Mouse (Mus musculus) embryonic facial prominence, embryonic 10.5 days (tissue): Measurements from ENCODE around the gene Piga. TPM values are rescaled to one million over a fixed set of nuclear protein-coding genes. Genes with fewer than 3 reads are reported as not detected.

Source experiments
- DNase-seq: peaks from one replicate; pipeline ENCODE4 v3.0.0-alpha.2; 2017; ENCODE audit warnings: low spot score
- H3K27ac ChIP-seq: fragments of 300-500 bp; sonication (generic); replicated peaks from 2 replicates; pipeline ENCODE4 v1.5.1; 2016; ENCODE audit warnings: mild to moderate bottlenecking
- H3K27me3 ChIP-seq: fragments of 300-500 bp; sonication (generic); replicated peaks from 2 replicates; pipeline ENCODE4 v1.6.1; 2016; ENCODE audit warnings: low read depth, mild to moderate bottlenecking; ENCODE audit not compliant: poor library complexity, severe bottlenecking
- H3K36me3 ChIP-seq: fragments of 300-500 bp; sonication (generic); replicated peaks from 2 replicates; pipeline ENCODE4 v1.6.1; 2016; ENCODE audit warnings: mild to moderate bottlenecking, moderate library complexity
- H3K4me1 ChIP-seq: fragments of 300-500 bp; sonication (generic); 2 replicates; pipeline ENCODE4 v1.6.1; 2016
- H3K4me3 ChIP-seq: fragments of 300-500 bp; sonication (generic); 2 replicates; pipeline ENCODE4 v1.5.1; 2016; ENCODE audit warnings: mild to moderate bottlenecking, moderate library complexity
- H3K9me3 ChIP-seq: fragments of 300-500 bp; sonication (generic); 2 replicates; pipeline ENCODE4 v1.6.1; 2016; ENCODE audit warnings: mild to moderate bottlenecking
- WGBS: fragments of 180-500 bp; shearing (Covaris S2); methylation state at CpG from one replicate; pipeline ENCODE4 v1.1.7; 2016; 5-methylcytosine and 5-hydroxymethylcytosine counted together
- polyA plus RNA-seq: library from polyadenylated mRNA; unstranded; fragments of >200 nt; fragmentation: Nextera tagmentation; extraction: Ambion mirVana; gene quantifications from 2 replicates; pipeline ENCODE4 v1.2.1, GENCODE M21; 2016

The Piga gene
- polyA plus RNA-seq, 1 experiment from 2014 or later = 20.0 TPM

DNA sequence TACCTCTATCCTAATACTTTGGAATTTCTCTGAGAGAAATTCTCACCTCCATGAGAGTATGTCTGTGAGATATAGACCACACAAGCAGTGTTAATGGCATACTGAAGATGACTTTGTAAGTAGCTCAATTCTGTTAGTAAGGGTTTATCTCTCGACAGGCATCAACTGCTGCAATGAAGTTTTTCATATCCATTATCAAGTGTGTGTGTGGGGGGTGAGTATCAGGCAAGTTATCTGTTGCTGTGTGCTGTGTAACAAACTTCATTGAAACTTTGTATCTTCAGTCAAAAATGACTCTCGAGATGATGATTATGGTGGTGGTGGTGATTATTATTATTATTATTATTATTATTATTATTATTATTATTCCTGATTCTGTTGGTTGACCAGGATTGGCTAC, 2.8 kb upstream of the Piga start:
- Histone ChIP-seq H3K4me3 (no peak overlapping the region), H3K27ac (no peak overlapping the region), H3K4me1 (peaks cover 7% of the 10 kb centered on the region), H3K9me3 (no peaks in the 10 kb centered on the region), H3K27me3 (peaks cover 72% of the 10 kb centered on the region), H3K36me3 (no peaks in the 10 kb centered on the region)
- WGBS = 87% methylated on average over 2 of the region's 2 CpGs
- no peak for DNase-seq

DNA sequence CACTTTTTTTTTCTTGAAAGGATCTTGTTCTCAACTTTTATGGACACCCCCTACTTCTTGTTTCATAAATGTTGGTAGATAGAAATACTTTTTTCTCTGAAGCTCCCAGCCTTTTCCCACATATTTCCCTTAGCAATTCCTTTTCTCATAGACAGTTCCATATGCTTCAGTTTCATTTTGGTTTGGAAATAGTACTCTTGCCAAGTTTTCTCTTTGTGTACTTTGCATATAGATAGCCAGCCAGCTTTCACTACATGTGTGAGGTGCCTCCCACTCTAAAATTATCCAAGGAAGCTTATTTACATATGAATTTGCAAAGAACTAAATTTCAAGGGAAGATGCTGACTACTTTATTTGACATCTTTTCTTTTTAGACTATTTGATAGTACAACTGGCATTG, 1.6 kb upstream of the Piga start:
- peaks cover 73% of the 10 kb centered on the region for H3K27me3 ChIP-seq
- H3K9me3 ChIP-seq = no peaks in the 10 kb centered on the region
- H3K4me3 ChIP-seq = no peak overlapping the region
- peaks cover 7% of the 10 kb centered on the region for H3K36me3 ChIP-seq
- no peak overlapping the region for H3K27ac ChIP-seq
- DNase-seq = no peak
- H3K4me1 ChIP-seq = peaks cover 7% of the 10 kb centered on the region

- 22% methylated on average over 13 of the region's 13 CpGs for WGBS
Observed at GRCm38 (mm10) chrX:164419955-164420354, 368 bp downstream of the Piga start.

GRCm38 (mm10) chrX:164420518-164420917, 931 bp downstream of the Piga start:
- no peak overlapping the region for H3K27ac ChIP-seq
- DNase-seq = no peak
- H3K4me3 ChIP-seq = peak overlapping the region; percentile 65
- 63% methylated on average over 3 of the region's 3 CpGs for WGBS
- H3K27me3 ChIP-seq = peaks cover 69% of the 10 kb centered on the region
- H3K4me1 ChIP-seq = peaks cover 7% of the 10 kb centered on the region
- H3K36me3 ChIP-seq = peaks cover 30% of the 10 kb centered on the region
- H3K9me3 ChIP-seq = no peaks in the 10 kb centered on the region

More at GRCm38 (mm10) chrX:164419955-164420354, 368 bp downstream of the Piga start:
- no peak for DNase-seq
- Histone ChIP-seq H3K9me3 (no peaks in the 10 kb centered on the region), H3K27me3 (peaks cover 68% of the 10 kb centered on the region), H3K36me3 (peaks cover 25% of the 10 kb centered on the region), H3K27ac (peak overlapping the region; percentile 84), H3K4me3 (peak overlapping the region; percentile 65), H3K4me1 (peaks cover 7% of the 10 kb centered on the region)

GRCm38 (mm10) chrX:164424821-164425220, 5.2 kb downstream of the Piga start:
- Histone ChIP-seq H3K4me1 (peaks cover 7% of the 10 kb centered on the region), H3K27me3 (peaks cover 73% of the 10 kb centered on the region), H3K4me3 (no peak overlapping the region), H3K9me3 (no peaks in the 10 kb centered on the region), H3K27ac (no peak overlapping the region), H3K36me3 (peaks cover 49% of the 10 kb centered on the region)
- DNase-seq = no peak
- 88% methylated on average over 1 of the region's 1 CpGs for WGBS

GRCm38 (mm10) chrX:164427295-164427694, 7.7 kb downstream of the Piga start:
- no peak overlapping the region for H3K4me3 ChIP-seq
- no peaks in the 10 kb centered on the region for H3K4me1 ChIP-seq
- peaks cover 62% of the 10 kb centered on the region for H3K27me3 ChIP-seq
- DNase-seq = no peak
- 94% methylated on average over 4 of the region's 4 CpGs for WGBS
- no peak overlapping the region for H3K27ac ChIP-seq
- no peaks in the 10 kb centered on the region for H3K9me3 ChIP-seq
- peaks cover 69% of the 10 kb centered on the region for H3K36me3 ChIP-seq

GRCm38 (mm10) chrX:164428224-164428623, 8.6 kb downstream of the Piga start:
- WGBS = 87% methylated on average over 2 of the region's 2 CpGs
- Histone ChIP-seq H3K4me3 (no peak overlapping the region), H3K4me1 (no peaks in the 10 kb centered on the region), H3K9me3 (no peaks in the 10 kb centered on the region), H3K27me3 (peaks cover 53% of the 10 kb centered on the region), H3K27ac (no peak overlapping the region), H3K36me3 (peaks cover 67% of the 10 kb centered on the region)
- DNase-seq = no peak

- H3K9me3 ChIP-seq = no peaks in the 10 kb centered on the region
- no peak overlapping the region for H3K27ac ChIP-seq
- WGBS = 95% methylated on average over 6 of the region's 6 CpGs
- peaks cover 40% of the 10 kb centered on the region for H3K27me3 ChIP-seq
- DNase-seq = no peak
- H3K4me1 ChIP-seq = no peaks in the 10 kb centered on the region
- peaks cover 57% of the 10 kb centered on the region for H3K36me3 ChIP-seq
- H3K4me3 ChIP-seq = no peak overlapping the region
Observed at GRCm38 (mm10) chrX:164430621-164431020, 11.0 kb downstream of the Piga start.

GRCm38 (mm10) chrX:164431133-164431532, 11.5 kb downstream of the Piga start:
- Histone ChIP-seq H3K4me1 (no peaks in the 10 kb centered on the region), H3K27me3 (peaks cover 41% of the 10 kb centered on the region), H3K36me3 (peaks cover 54% of the 10 kb centered on the region)

DNA sequence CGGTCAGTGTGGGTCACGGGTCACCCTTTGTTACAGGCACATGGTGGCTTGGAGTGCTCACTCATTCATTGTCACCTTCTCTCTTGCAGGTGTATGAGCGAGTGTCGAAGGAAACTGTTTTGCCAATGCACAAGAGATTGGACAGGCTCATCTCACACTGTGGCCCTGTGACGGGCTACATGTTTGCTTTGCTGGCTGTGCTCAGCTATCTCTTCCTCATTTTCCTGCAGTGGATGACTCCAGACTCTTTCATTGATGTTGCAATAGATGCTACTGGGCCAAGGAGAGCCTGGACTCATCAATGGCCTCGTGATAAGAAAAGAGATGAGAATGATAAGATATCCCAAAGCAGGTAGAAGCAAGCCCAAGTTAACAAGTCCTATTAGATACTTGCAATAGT, 12.0 kb downstream of the Piga start:
- WGBS = 91% methylated on average over 6 of the region's 6 CpGs
- no peak for DNase-seq
- no peak overlapping the region for H3K4me3 ChIP-seq
- no peak overlapping the region for H3K27ac ChIP-seq
- peaks cover 40% of the 10 kb centered on the region for H3K27me3 ChIP-seq
- no peaks in the 10 kb centered on the region for H3K4me1 ChIP-seq
- H3K36me3 ChIP-seq = peaks cover 54% of the 10 kb centered on the region
- no peaks in the 10 kb centered on the region for H3K9me3 ChIP-seq

More at GRCm38 (mm10) chrX:164431133-164431532, 11.5 kb downstream of the Piga start:
- H3K4me3 ChIP-seq = no peak overlapping the region
- H3K9me3 ChIP-seq = no peaks in the 10 kb centered on the region
- 85% methylated on average over 2 of the region's 2 CpGs for WGBS
- H3K27ac ChIP-seq = no peak overlapping the region
- no peak for DNase-seq

GRCm38 (mm10) chrX:164432682-164433081, 13.1 kb downstream of the Piga start:
- Histone ChIP-seq H3K36me3 (peaks cover 54% of the 10 kb centered on the region), H3K4me3 (no peak overlapping the region), H3K27ac (no peak overlapping the region), H3K4me1 (no peaks in the 10 kb centered on the region), H3K9me3 (no peaks in the 10 kb centered on the region), H3K27me3 (peaks cover 43% of the 10 kb centered on the region)
- WGBS = 95% methylated on average over 9 of the region's 9 CpGs
- no peak for DNase-seq

DNA sequence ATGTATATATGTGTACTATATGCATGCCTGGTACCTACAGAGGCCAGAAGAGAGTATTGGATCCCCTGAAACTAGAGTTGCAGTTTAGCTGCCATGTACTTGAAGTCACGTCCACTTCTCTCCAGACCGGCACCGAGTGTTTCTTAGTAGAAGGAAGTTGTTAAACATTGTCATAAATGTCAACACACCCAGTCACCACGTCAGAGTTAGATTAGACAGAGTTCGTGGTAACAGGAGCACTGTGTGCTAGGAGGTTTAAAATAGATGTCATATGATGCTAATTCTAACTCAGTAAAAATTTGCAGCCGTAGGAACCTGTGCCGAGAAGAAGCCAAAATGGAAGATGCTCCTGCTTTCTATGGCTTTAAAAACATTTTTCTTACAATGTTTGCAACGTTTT, 17.1 kb downstream of the Piga start, which contains the start of gene Asb11:
Asb11 (plus strand) TSS at position 286 of the 400 bp plus-strand sequence.
- no peak for DNase-seq
- H3K4me1 ChIP-seq = no peaks in the 10 kb centered on the region
- H3K27me3 ChIP-seq = peaks cover 48% of the 10 kb centered on the region
- H3K36me3 ChIP-seq = peaks cover 25% of the 10 kb centered on the region
- H3K9me3 ChIP-seq = no peaks in the 10 kb centered on the region
- 80% methylated on average over 8 of the region's 8 CpGs for WGBS
- no peak within 1 kb of the TSS for H3K27ac ChIP-seq
- H3K4me3 ChIP-seq = no peak within 1 kb of the TSS

DNA sequence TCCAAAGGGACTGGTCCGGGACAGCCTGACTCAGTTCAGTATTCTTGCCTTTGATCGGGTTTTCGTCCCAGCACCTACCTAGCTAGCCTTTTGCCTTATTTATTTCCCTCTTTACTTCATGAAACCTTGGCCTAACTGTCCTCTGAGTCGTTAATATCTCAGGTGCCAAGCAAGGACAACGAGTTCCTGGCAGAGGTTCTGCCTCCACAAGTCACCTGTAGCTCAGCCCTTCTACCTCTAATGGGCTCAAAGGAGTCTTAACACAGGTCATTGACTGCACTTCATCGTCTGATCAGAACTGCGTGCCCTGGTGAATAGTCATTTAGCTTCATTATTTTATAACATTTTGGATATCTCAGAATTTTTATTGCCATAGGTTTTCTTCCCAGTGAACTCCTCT, 19.9 kb downstream of the Piga start:
- Histone ChIP-seq H3K4me1 (no peaks in the 10 kb centered on the region), H3K4me3 (no peak overlapping the region), H3K27me3 (peaks cover 59% of the 10 kb centered on the region), H3K27ac (no peak overlapping the region), H3K9me3 (no peaks in the 10 kb centered on the region), H3K36me3 (peaks cover 2% of the 10 kb centered on the region; the same call in 1 of the 2 replicates)
- 89% methylated on average over 7 of the region's 7 CpGs for WGBS
- no peak for DNase-seq

DNA sequence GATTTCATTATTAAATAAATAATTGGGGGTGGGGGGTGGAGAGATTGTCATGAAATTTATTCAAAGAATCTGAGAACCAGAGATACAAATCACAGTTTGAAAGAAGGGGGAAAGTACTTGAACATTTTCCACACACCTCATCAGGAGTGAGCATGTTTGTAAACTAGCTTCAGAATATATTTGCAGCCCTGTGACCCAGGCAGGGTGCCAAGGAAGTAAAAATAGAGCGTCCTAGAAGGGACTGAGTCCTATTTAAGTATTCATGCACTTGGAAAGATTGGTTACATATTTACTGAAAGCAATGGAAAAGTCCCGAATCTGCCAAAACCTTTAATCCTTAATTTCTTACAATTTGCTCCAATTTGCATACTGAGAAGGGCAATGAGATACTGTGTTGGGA, 20.6 kb downstream of the Piga start:
- H3K4me3 ChIP-seq = no peak overlapping the region
- no peak overlapping the region for H3K27ac ChIP-seq
- no peaks in the 10 kb centered on the region for H3K9me3 ChIP-seq
- H3K36me3 ChIP-seq = no peaks in the 10 kb centered on the region
- 89% methylated on average over 2 of the region's 2 CpGs for WGBS
- no peak for DNase-seq
- H3K4me1 ChIP-seq = no peaks in the 10 kb centered on the region
- peaks cover 61% of the 10 kb centered on the region for H3K27me3 ChIP-seq
